Mouse (Mus musculus) CH12F3 (cell line): ENCODE measurements at regions not wholly inside any gene's neighbourhood (a gene's known extent, or its start where the extent isn't known, plus 50 kb on each side); places are given as distances from the start of the nearest gene placed in this dataset.

ENCODE experiments used
- in situ Hi-C: fragments of 300-500 bp; cut with MboI; formaldehyde crosslinking; loops from 2 replicates; pipeline ENCODE4 v1.14.3; 2020; ENCODE audit warnings: low sequenced_read_pairs

DNA sequence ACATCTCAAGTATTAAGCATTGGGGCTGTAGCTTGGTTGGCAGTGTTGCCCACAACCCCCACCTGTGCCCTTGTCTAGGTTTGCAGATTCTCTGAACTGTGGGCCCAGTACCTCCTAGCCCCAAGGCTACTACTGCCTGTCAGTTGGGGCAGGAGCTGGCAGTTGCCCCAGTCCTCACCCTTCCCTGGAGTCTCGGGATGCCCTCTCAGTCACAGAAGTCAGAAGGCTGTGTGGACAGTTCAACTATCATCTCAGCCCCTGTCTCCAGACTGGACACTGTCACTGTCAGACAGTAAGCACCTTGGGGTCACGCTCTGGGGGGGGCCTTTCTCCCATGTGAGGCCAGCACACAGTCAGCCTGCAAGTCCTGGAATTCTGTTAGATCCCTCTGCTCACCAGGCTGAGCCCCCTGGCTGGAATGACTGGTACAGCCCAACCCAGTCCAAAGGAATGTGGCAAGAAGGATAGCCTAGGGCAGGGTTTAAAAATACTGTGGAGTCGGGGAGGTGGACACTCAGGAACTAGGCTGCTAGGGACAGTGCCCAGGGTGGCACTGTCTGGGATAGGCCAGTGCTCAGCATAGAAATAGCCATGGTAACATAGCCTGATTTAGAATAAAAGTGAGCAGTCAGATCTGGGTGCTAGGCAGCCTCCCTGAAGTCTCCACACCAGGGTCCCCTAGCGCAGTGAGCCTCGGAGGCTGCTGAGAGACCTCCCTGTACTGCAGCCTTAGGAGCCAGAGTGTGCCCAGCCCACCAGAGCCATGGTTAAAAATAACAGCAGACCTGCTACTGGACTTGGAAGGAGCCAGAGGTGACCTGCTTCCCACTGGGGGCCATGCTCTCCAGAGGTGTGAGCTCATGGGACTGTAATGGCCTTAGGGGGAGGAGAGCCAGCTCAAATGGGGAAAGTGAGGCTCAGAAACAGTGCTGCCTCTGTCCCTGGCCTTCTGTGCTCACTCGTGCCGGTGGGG is 83.1 kb upstream of the Ptpn1 start:
- in situ Hi-C loops, result no loop called here

DNA sequence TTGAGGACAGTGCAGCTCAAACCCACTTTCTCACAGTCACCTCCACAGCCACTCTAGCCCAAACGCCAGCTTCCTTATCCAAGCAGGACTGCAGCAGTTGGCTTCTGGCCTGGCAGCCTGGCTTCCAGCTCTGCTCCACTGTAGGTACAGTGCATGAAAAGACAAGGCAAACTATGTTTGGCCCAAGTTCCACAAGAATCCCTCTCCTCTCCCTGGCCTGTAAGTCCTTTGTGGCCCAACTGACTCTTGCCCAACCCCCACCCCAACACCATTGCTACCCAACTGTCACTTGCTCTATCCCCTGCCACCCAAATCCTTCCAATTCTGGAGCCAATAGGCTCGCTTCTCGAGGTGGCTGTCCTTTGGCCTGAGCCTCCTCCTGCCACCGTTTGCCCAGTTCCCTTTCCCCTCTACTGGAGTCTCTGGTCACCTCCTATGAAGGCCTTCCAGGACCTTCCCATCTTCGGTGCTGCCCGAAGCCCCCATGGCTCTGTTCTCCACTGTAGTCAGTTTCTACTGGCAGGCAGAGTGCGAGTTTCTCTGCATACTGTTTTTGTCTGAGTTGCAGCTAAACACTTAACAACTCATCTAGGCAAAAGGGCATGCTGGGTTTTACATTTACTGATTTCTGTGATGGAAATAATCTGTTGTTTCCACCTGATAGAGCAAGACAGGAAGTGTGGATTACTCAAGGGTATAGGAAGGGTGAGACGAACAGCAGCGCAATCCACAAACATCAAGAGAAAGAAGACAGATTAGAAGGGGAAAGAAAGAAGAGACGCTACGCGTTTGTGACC is 84.4 kb upstream of the Ptpn1 start:
- in situ Hi-C loops, result no loop called here

DNA sequence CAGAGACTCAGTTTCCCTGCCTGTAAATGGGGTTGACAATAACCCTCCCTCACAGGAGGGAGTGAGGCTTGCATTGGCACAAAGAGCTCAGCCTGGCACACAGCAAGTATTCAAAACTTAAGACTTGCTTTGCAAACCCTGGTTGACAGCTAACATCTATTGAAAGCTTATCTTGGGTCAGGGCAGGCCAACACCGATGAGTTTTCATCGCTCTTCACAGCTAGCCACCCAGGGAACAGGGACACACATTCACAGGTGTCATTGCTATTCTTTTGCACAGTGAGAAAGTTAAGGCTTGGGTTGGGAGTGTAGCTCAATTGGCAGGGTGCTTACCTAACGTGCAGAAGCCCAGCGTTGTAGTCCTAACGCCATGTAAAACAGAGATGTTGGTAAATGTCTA is 86.5 kb upstream of the Ptpn1 start:
- in situ Hi-C loops, result no loop called here

DNA sequence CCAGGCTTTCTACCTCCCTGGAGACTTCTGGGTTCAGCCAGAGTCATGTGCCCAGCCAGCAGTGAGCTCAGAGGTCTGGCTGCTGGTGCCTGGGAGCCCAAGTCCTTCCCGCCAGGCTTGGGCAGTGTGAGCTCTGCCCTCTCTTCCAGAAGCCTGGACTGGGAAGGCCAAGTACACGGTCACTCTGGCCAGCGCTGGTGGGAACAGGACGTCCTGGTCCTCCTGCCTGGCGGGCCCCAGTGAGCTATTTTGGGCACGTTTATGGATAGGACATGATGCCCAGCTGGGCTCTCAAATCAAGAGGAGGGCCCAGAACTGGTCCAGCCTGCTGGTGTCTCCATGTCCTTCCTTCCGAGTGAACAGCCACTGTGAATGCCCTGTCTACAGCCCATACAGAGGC is 87.3 kb upstream of the Ptpn1 start:
- in situ Hi-C loops, result no loop called here

DNA sequence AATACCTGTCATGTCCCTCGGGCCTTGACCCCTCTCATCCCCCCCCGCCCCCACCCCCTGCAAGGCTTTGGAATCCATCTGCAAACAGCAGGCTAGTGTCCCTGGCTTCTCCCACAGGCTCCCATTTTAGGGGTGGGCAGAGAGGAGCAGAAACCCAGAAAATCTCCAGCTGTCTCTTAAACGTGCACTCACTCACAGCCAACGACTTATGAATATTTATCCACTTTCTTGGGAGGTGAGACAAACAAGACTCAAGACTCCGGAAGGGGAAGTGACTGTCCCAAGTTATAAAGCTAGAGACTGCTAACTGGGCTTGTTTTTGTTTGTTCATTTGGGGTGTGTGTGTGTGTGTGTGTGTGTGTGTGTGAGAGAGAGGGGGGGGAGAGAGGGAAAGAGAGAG is 87.9 kb upstream of the Ptpn1 start:
- in situ Hi-C loops, result no loop called here

DNA sequence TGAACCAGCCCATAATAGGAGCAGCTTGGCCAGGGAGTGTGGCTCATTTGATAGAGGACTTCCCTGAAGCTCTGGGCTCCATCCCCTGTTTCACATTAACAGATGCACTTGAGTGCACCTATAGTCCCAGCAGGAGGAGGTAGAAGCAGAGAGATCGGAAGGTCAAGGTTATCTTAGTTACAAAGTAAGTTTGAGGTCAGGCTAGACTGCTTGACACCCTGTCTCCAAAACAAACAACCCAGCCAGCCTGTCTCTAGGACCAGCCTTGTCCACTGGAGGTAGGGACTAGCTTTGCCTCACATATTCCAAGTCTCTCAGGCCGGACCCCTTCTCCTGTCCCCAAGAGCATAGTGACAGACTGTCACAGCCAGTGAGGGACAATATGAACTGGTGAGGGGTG is 88.9 kb upstream of the Ptpn1 start:
- in situ Hi-C loops, result no loop called here

DNA sequence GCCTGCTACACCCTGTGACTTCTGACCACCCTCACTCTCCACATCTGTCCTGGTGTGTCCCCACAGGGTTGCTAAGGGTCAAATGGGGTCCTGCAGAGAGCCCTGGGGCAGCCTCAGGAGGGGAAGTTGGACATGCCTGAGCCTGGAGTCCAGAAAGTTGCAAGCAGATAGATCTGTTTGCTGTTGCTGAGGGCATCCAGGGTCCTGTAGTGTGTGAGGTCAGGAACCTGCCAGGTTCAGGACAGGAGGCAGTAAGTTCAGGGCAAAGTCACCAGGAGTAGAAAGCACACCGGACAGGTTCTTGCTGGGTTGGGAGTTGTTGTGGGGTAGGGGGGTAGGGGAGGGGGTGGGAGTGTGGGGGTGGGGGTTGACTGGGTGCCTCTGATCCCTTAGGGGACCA is 89.4 kb upstream of the Ptpn1 start:
- in situ Hi-C loops, result no loop called here

DNA sequence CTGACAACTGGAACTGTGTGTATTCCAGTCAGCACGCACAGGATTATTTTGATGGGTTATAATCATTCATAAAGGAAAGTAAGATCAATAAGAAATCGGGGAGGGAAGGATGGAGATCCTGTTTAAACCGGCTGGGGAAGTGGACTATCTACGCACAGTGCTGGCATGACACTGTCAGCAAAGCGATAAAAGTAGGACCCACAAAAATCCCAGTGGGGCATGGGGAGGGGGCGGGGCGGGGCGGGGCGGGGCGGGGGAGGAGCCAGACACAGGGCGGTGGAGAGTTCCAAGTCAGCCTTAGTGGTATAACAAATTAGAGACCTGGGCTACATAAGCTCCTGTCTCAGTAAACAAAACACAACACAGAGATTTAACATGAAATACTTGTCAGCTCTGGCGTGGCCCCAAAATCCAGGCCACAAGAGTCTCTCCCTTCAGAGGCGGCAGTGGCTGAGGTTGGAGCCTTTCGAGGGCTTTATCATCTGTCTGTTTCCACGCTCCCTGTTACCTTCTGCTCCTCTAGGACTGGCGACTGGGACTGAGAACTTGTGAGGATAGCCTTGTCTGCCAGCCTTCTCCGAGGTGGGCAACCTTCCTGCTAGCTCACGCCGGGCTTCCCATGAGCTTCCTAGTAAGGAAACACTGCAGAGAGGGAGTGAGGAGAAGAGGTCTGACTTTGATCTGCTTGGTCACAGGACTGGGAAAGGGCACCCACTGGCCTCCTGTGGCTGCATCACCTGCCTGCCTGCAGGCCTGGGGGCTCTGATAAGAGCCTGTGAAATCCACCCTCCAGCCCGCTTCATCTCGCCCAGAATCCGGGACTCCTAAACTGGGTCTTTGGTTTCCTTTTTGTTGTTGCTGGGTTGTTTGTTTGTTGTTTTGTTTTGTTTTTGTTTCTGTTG is 90.3 kb upstream of the Ptpn1 start:
- in situ Hi-C loops, result no loop called here

DNA sequence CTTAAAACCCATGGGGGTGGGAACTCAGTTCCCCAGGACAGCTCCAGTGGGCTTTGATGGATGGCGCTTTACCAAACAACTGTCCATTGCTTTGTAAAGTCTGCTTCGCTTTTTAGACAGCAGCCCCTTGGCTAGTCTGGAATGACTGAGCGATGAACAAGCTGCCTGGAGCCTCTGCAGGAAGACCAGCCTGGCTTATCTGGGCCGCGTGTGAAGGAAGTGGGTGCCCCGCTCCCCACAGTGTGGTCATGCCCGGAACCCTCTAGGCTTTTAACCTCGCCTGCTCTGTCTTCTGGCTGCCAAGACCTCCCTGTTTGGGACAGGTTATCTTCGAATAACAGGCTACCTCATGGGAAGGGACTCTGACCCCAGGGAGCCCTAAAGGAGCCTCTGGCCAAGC is 91.5 kb upstream of the Ptpn1 start:
- in situ Hi-C loops, result no loop called here

DNA sequence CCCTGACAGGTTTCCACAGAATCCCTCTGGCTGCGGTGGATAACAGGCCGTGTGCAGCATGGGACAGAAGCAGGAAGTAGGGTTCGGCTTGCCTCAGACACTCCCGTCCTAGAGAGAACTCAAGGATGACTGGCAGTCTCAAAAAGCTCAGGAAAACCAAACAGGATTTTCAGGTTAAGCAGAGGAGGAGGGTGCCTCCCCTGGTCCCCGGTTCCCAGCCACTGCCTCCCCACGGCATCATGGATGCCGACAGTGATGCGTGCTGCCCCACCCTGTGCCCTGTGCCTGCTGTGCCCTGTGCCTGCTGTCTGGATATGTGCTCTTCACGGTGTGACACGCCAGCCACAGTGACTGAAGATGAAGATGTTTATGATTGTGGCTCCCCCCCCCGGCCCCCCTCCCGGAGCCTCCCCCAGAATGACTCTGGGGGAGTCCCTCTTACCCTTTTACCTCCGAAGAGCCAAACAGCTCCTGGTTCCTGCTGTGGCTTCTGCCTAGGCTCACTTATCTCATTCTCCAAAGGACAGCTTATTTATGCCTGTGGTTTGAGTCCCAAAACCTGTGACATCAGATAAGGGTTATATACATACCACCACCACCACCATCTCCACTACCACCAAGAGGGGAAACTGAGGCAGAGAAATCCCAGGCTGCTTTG is 92.4 kb upstream of the Ptpn1 start:
- in situ Hi-C loops, result no loop called here

DNA sequence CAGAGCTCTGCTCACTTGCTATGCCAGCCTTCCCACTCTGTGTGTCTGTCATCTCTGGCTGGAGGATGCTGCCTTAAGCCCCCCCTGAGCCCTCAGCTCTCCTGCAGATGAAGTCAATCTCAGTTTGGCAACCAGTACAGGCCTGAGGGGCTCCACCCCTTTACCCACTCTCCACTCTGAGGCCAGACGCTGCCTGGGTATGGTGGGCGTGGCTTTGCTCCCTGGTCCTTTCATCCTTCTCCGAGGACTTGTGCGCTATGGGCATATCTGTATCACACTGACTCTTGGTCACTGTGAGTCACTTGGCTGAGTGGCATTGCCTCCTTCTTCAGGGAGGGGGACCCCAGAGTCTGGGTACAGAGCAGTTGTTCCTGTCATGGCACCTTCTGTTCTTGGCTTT is 94.3 kb upstream of the Ptpn1 start:
- in situ Hi-C loops, result no loop called here

DNA sequence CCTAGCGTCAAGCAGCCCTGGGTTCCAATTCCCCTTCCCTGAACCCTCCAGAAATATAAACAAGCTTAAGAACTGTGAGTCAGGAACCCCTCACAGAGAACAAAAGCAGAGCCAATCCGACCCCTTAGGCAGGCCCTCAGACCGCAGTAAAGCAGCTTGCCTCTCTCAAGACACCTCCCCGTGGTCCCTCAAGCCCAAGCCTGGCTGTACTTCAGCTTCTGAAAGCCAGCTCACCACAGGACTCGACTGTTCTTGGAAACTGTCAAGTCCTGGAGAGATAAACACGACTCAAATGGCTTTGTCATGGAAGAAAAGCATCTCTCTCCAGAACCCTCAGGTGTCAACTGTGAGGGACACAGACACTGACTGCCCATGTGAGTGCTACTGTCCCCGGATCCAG is 95.2 kb upstream of the Ptpn1 start:
- in situ Hi-C loops, result no loop called here

DNA sequence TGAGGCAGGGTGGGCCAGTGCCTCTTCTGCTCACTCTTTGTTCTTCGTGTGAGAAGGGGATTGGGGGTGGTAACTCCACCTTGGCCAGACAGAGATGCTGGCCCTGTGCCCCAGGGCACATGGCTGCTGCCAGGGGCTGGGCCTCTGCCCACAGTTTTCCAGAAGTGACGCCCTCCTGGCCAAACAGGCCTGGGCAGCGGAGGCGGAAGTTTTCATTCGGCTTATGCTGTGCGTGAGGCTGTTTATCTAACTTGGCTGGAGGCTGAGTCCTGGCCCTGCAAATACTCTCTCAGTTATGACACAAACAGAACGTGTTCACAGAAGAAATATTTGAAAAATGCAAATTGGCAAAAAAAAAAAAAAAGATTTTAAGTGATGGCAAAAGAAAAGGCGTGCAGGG is 97.3 kb upstream of the Ptpn1 start:
- in situ Hi-C loops, result no loop called here

DNA sequence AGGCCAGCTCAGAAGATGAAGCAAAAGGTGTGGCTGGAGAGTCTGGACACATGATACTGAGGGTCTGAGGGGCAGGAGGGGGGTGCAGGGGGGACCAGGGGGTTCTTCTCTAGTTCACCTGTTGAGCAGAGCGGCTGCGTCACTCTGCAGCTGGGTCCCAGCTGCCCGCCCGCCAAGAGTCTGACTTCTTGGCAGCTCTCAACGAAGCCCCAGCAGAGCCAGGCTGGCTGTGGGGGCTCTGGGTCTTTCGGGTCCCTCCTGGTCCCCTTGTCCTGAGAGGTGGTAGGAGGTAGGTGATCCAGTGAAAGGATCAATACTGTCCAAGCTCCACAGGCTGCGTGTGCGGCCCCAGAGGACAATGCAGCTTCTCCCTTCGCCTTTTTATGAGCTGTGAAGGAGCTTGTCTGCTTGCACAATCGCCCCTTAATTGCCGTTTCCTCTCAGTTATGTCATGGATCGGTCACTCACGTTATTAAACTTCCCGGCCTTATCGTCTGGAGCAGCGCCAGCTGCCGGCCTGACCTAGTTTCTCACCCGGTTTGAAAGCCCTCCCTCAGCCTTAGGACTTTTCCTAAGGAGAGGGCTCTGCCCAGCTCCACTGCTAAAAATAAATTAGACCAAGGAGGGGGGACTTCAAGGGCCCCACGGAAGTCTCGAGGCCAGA is 98.4 kb upstream of the Ptpn1 start:
- in situ Hi-C loops, result no loop called here

DNA sequence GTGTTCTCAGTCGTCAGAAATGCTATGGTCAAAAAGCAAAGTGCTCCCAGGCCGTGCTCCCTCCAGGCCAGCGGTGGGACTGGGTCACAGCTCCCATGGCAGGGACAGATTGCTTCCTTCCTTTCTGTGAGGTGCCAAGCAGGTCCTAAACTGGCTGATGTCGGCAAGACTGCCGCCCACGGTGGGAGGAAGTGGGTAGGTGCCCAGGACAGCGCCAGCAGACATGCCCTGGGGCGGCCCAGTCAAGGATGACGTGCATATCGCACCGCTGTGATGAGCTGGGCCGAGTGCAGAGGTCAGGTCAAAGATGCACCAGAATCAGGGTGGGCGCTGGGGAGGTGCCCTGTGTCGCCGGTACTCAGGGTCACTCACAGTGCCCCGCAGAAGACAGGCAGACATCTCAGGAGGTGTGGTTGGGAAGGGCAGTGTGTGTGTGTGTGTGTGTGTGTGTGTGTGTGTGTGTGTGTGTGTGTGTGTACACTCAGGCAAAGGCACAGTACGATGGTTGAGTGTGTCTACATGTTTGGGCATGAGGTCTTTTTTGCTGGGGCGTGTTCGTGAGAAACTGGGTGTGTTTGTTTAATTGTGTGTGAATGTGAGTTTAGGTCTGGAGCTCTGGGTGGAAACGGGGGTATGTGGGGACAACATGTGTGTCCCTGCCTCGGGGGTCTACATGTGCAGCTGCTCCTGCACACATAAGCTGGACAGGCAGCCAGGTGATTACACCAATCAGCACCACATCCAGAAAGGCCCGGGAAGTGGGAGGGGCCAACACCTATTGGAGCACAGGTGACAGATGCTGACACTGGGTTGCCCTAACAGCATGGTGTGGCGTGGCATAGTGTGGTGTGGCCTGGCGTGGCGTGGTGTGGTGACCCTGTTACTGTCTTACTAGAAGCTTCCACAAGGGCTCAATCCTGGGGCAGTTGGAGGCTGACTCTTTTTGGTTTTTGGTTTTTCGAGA is 100.5 kb upstream of the Ptpn1 start:
- in situ Hi-C loops, result no loop called here

DNA sequence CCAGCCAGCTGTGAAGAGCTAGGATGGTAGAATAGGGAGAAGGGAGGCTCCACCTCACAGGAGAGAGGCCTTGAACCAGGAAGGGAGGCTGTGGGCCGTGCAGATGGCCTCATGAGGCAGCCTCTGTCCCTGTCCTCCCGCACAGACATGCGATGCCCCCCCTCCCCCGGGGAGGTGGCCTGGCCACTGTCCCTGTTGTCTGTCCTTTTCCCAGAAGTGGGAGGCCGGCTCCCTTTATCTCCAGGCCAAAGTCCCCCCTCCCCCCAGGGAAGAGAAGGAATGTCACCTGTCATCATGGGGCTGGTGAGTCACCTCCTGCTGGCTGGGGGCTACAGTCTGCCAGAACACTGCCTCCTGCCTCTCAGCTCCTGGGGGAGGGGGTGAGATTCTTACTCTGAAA is 103.6 kb upstream of the Ptpn1 start:
- in situ Hi-C loops, result no loop called here

DNA sequence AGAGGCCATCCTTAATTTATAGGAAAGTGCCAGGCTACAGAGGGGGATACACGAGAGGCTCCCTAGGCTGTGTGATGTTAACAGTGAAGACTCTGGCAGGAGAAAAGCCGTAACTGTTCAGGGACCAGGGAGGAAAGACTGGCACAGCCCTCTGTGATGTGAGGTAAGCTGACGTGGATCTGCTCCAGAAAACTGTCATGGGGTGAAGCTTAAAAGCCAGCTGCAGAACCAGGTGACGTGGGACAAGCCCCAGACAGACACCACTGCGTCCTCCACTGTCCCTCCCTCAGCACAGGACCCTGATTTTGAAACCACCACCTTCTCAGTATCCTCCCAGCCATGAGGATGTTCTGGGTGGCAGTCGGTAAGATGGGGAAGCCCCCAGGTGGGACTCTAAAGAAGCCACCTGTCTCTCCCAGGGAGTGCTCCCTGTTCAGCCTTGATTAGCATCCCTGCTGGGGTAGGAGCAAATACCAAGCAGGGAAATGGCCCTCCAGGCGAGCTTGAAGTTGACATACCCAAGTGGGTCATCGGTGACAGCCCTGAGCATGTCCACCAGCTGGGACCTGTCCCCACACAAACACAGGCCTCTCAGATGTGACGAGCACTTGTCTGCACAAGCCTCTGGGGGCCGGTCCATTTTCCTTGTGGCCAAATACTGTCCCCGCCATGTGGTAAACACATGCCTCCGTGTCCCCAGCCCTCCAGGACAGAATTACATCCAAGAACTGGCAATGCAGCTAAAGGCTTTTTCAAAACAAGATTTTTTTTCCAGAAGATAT is 104.7 kb upstream of the Ptpn1 start:
- in situ Hi-C loops, result no loop called here

DNA sequence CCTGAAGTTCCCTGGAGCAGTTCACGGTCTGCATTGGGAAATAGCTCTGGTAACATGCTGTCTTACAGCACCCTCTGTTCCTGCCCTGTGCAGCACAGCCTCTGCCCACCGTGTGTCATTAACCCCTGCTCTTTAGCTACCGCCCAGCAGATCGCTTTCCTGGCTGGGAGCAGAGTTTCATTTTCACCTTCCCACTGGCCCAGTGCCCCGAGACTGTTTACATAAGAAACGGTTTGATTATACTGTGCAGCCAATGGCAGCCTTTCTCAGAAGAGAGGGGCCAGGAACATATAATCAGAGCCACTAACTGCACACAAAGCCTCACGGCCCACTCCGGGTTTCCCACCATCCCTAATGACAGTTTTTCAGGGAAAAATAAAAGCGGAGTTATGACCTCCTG is 108.3 kb upstream of the Ptpn1 start:
- in situ Hi-C loops, result no loop called here
